Mouse (Mus musculus) urinary bladder, postnatal 4 days (tissue): ENCODE results near the gene Slc25a39.
"Not testable (repeated sequence)": the region's sequence is repeated elsewhere in the genome, so short reads cannot be mapped to it uniquely, and the experiment has no call there.

Experiments used
- DNase-seq, 2 experiments: peaks; one replicate each; pipeline ENCODE4 v3.0.0; 2021 to 2022; ENCODE audit warnings: low spot score in 2 of 2

Gene Slc25a39

GRCm38 (mm10) chr11:102411704-102412103 is 4.0 kb upstream of the Slc25a39 start:
- DNase-seq: peak; percentile 83 to 91

- DNase-seq: no peak
Measured at GRCm38 (mm10) chr11:102411061-102411460, 3.3 kb upstream of the Slc25a39 start.

- DNase-seq: not testable (repeated sequence)
Measured at GRCm38 (mm10) chr11:102410345-102410744, 2.6 kb upstream of the Slc25a39 start.

GRCm38 (mm10) chr11:102409795-102410330 is 2.1 kb upstream of the Slc25a39 start:
- DNase-seq: no peak

GRCm38 (mm10) chr11:102408888-102409794 is 1.4 kb upstream of the Slc25a39 start:
- DNase-seq: no peak

GRCm38 (mm10) chr11:102408344-102408876 is 664 bp upstream of the Slc25a39 start:
- peak; percentile 95 to 97 for DNase-seq

GRCm38 (mm10) chr11:102406900-102407833 is 579 bp downstream of the Slc25a39 start:
- DNase-seq: peak; percentile 92 to 94

- no peak for DNase-seq
Measured at GRCm38 (mm10) chr11:102406401-102406800, 1.3 kb downstream of the Slc25a39 start.

- no peak for DNase-seq
Measured at GRCm38 (mm10) chr11:102405544-102406285, 2.0 kb downstream of the Slc25a39 start.

GRCm38 (mm10) chr11:102404161-102405010 is 3.4 kb downstream of the Slc25a39 start:
- DNase-seq: no peak

- no peak for DNase-seq
Measured at GRCm38 (mm10) chr11:102403657-102404056, 4.1 kb downstream of the Slc25a39 start.

GRCm38 (mm10) chr11:102401898-102402500 is 5.7 kb downstream of the Slc25a39 start:
- no peak for DNase-seq

GRCm38 (mm10) chr11:102400513-102401084 is 7.1 kb downstream of the Slc25a39 start:
- DNase-seq: no peak

- no peak for DNase-seq
Measured at GRCm38 (mm10) chr11:102399610-102400072, 8.1 kb downstream of the Slc25a39 start.

- DNase-seq: no peak
Measured at GRCm38 (mm10) chr11:102399107-102399506, 8.6 kb downstream of the Slc25a39 start.

- DNase-seq: no peak
Measured at GRCm38 (mm10) chr11:102398007-102398825, 9.5 kb downstream of the Slc25a39 start.

GRCm38 (mm10) chr11:102396671-102397141 is 11.0 kb downstream of the Slc25a39 start:
- DNase-seq: no peak

GRCm38 (mm10) chr11:102396263-102396662 is 11.5 kb downstream of the Slc25a39 start:
- no peak for DNase-seq
